Mouse (Mus musculus) kidney, embryonic 16.5 days (tissue): ENCODE measurements around the gene Nckap1. TPM values are rescaled to one million over a fixed set of nuclear protein-coding genes. Genes with fewer than 3 reads are reported as not detected.

Experiments
- ATAC-seq: fragments of 200-750 bp; cut with Nextera tagmentation; 2 replicates; pipeline ENCODE4 v1.8.0; 2017; ENCODE audit warnings: moderate TSS enrichment; ENCODE audit not compliant: low FRiP score, low TSS enrichment
- H3K27ac ChIP-seq: fragments of 300-500 bp; sonication (generic); 2 replicates; pipeline ENCODE4 v1.5.1; 2014; ENCODE audit warnings: low read length
- H3K27me3 ChIP-seq: fragments of 300-500 bp; sonication (generic); 2 replicates; pipeline ENCODE4 v1.6.1; 2014; ENCODE audit warnings: low read length, control low read depth, mixed read lengths; ENCODE audit not compliant: insufficient read depth
- H3K36me3 ChIP-seq: fragments of 300-500 bp; sonication (generic); 2 replicates; pipeline ENCODE4 v1.6.1; 2014; ENCODE audit warnings: low read length, control low read depth, mixed read lengths; ENCODE audit not compliant: insufficient read depth
- H3K4me1 ChIP-seq: fragments of 300-500 bp; sonication (generic); 2 replicates; pipeline ENCODE4 v1.6.1; 2014; ENCODE audit warnings: low read length, control low read depth, mixed read lengths; ENCODE audit not compliant: insufficient read depth
- H3K4me2 ChIP-seq: fragments of 300-500 bp; sonication (generic); replicated peaks from 2 replicates; pipeline ENCODE4 v1.6.1; 2014; ENCODE audit warnings: low read depth, low read length
- H3K4me3 ChIP-seq: fragments of 300-500 bp; sonication (generic); 2 replicates; pipeline ENCODE4 v1.5.1; 2014; ENCODE audit warnings: mild to moderate bottlenecking, low read length
- H3K9ac ChIP-seq: fragments of 300-500 bp; sonication (generic); replicated peaks from 2 replicates; pipeline ENCODE4 v1.6.1; 2014; ENCODE audit warnings: low read length
- H3K9me3 ChIP-seq: fragments of 300-500 bp; sonication (generic); 2 replicates; pipeline ENCODE4 v1.6.1; 2016; ENCODE audit warnings: low read length, control low read depth
- WGBS: fragments of 180-500 bp; shearing (Covaris S2); extraction: QIAGEN DNeasy Blood & Tissue Kit; methylation state at CpG from one replicate; pipeline ENCODE4 v1.1.7; 2014; 5-methylcytosine and 5-hydroxymethylcytosine counted together
- polyA plus RNA-seq: library from polyadenylated mRNA; unstranded; fragments of >200 nt; fragmentation: Nextera tagmentation; extraction: Ambion mirVana; gene quantifications from 2 replicates; pipeline ENCODE4 v1.2.1, GENCODE M21; 2015

Nckap1 gene
- polyA plus RNA-seq, 1 experiment from 2014 or later, result 60.9 TPM

DNA sequence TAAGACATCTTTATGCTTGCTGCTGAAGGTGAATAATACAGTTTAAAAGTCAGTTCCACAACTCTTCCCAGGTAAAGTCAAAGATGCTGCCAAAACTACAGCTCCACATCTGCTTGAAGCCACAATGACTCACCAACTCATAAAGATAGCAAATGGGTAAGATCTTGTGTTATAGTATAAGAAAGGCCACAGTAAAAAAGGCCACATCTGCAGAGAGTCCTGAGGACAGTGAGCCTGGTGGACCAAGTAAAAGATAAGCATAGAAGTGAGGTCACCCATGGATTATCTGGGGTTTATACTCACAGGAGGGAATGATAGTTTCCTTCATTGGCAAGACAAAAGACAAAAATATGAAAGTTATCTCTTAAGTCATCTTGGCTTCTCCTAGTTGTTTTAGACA is 18.9 kb downstream of the Nckap1 start:
- H3K27me3 ChIP-seq, result no peaks in the 10 kb centered on the region
- no peaks in the 10 kb centered on the region for H3K9me3 ChIP-seq
- H3K4me1 ChIP-seq, result no peaks in the 10 kb centered on the region
- H3K4me2 ChIP-seq, result no peak overlapping the region
- H3K27ac ChIP-seq, result no peak overlapping the region
- H3K9ac ChIP-seq, result no peak overlapping the region
- peaks cover 13% of the 10 kb centered on the region for H3K36me3 ChIP-seq
- ATAC-seq, result no peak
- H3K4me3 ChIP-seq, result no peak overlapping the region

DNA sequence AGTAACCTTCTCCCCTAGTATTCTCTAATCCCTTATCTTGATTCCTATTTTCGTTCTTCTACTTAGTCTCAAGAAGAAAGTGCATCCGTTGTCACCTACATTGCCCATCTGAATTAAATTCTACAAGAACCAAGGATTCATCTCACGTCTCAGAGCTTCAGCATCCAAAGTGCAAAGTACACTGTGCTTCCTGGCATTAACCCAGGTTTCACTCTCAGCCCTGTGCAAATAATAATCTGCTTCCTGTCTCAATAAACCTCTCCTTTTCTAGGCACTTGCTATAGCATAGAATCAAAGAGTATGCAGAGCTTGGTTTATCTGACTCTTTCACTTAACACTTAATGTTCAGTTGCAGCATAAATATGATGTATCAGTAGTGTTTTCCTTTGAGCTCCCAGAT is 19.7 kb downstream of the Nckap1 start:
- no peak for ATAC-seq
- H3K27ac ChIP-seq, result no peak overlapping the region
- H3K9ac ChIP-seq, result no peak overlapping the region
- no peaks in the 10 kb centered on the region for H3K4me1 ChIP-seq
- WGBS, result 86% methylated on average over 3 of the region's 3 CpGs
- no peaks in the 10 kb centered on the region for H3K9me3 ChIP-seq
- no peak overlapping the region for H3K4me2 ChIP-seq
- no peaks in the 10 kb centered on the region for H3K27me3 ChIP-seq
- H3K36me3 ChIP-seq, result peaks cover 13% of the 10 kb centered on the region
- H3K4me3 ChIP-seq, result no peak overlapping the region

DNA sequence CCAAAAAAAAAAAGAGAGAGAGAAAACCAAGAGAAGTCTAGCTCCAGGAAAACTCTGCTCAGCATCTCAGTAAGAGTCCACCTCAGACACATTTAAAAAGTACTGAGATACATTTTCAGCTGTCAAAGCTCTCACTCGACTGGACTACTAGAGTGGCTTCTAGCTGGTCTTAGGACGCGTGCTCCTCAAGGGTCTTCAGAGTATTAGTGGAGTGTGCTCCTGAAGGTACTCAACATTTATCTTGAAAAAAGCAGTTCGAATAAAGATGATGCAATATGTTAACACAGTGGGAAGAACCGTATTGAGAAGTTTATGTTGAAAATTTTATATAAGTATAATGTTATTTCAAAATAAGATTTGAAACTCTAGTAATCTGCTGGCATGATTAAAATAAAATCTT is 20.4 kb downstream of the Nckap1 start:
- Histone ChIP-seq H3K36me3 (peaks cover 13% of the 10 kb centered on the region), H3K4me3 (no peak overlapping the region), H3K4me2 (no peak overlapping the region), H3K27ac (no peak overlapping the region), H3K9ac (no peak overlapping the region), H3K4me1 (no peaks in the 10 kb centered on the region), H3K27me3 (no peaks in the 10 kb centered on the region), H3K9me3 (no peaks in the 10 kb centered on the region)
- no peak for ATAC-seq
- 93% methylated on average over 5 of the region's 5 CpGs for WGBS

DNA sequence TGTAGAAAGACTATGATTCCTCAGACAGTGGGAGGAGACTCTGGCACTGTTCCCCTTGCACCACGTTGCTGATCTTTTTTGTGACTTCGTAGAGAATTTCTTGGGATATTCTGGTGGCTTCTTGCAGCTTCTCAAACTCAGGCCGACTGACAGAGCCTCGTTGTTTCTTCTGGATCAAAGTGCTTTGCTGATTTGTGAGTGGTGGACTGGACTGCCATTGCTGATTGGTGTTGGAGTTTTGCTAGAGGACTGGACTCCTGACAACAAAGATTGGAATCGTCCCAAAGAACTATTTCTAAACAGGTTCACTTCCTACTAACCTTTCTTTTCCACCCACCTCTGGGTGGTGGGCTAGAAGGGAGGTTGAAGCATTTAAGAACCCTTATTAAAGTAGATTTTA is 21.5 kb downstream of the Nckap1 start:
- Histone ChIP-seq H3K9ac (no peak overlapping the region), H3K4me3 (no peak overlapping the region), H3K36me3 (peaks cover 13% of the 10 kb centered on the region), H3K4me1 (no peaks in the 10 kb centered on the region), H3K4me2 (no peak overlapping the region), H3K27me3 (no peaks in the 10 kb centered on the region), H3K27ac (no peak overlapping the region), H3K9me3 (no peaks in the 10 kb centered on the region)
- WGBS, result 81% methylated on average over 5 of the region's 5 CpGs
- ATAC-seq, result no peak

DNA sequence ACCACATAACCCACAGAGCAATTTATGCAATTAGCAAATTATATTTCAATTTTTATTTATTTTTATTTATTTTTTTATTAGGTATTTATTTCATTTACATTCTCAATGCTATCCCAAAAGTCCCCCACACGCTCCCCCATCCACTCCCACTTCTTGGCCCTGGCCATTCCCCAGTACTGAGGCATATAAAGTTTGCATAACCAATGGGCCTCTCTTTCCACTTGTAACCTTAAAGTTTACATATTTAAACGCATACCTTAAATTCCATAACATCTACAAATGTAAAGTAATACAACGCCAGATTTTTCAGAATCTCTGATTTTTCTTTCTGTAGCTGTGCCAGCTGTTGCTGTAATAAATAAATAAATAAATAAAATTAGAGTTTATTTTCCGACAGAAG is 26.7 kb downstream of the Nckap1 start:
- Histone ChIP-seq H3K9me3 (no peaks in the 10 kb centered on the region), H3K36me3 (peaks cover 39% of the 10 kb centered on the region), H3K27me3 (no peaks in the 10 kb centered on the region), H3K27ac (no peak overlapping the region), H3K4me1 (no peaks in the 10 kb centered on the region), H3K4me3 (no peak overlapping the region), H3K9ac (no peak overlapping the region), H3K4me2 (no peak overlapping the region)
- WGBS, result 70% methylated on average over 4 of the region's 4 CpGs
- ATAC-seq, result no peak

DNA sequence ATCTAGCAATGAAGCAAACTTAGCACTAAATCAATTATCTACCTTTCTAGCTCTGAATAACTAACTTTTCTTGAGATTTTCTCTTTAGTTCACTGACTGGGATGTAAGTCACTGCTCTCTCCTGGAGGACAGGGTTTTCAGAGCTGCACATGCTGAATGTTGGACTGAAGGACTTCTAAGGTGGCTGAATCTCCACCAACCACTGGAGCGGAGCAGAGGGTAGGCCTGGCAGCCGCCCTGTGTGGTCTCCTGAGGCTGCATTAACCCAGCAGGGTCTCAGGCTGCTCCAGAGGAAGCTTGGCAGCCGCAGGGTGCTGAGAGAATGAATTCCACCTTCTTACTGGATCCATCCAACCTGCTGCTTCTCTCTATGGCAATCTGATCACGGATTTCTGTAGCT is 31.5 kb downstream of the Nckap1 start:
- no peak overlapping the region for H3K4me2 ChIP-seq
- 91% methylated on average over 4 of the region's 4 CpGs for WGBS
- H3K9me3 ChIP-seq, result no peaks in the 10 kb centered on the region
- no peaks in the 10 kb centered on the region for H3K27me3 ChIP-seq
- no peak overlapping the region for H3K9ac ChIP-seq
- ATAC-seq, result no peak
- peaks cover 58% of the 10 kb centered on the region for H3K36me3 ChIP-seq
- no peaks in the 10 kb centered on the region for H3K4me1 ChIP-seq
- H3K27ac ChIP-seq, result no peak overlapping the region
- no peak overlapping the region for H3K4me3 ChIP-seq

DNA sequence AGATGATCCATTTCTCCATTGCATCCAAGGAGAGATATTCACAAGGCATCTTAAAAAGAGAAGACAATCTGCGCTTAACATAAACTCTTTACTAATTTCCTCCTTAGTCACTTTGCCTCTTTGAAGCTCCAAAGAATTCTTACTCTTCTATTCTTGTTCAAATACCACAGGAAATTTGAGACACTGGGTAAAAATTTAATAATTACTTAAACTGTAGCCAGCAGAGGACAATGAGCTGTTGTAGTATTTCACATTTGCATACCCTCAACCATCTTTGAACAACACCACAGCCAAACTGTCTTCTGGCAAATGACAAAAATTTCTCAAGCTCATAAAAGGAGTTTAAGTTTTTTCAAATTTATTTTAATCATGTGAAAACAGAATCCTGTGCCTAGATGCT is 33.3 kb downstream of the Nckap1 start:
- H3K9me3 ChIP-seq, result no peaks in the 10 kb centered on the region
- H3K27me3 ChIP-seq, result no peaks in the 10 kb centered on the region
- H3K4me1 ChIP-seq, result no peaks in the 10 kb centered on the region
- no peak overlapping the region for H3K4me2 ChIP-seq
- no peak for ATAC-seq
- no peak overlapping the region for H3K4me3 ChIP-seq
- no peak overlapping the region for H3K9ac ChIP-seq
- WGBS, result 94% methylated on average over 1 of the region's 1 CpGs
- H3K27ac ChIP-seq, result no peak overlapping the region
- peaks cover 65% of the 10 kb centered on the region for H3K36me3 ChIP-seq

DNA sequence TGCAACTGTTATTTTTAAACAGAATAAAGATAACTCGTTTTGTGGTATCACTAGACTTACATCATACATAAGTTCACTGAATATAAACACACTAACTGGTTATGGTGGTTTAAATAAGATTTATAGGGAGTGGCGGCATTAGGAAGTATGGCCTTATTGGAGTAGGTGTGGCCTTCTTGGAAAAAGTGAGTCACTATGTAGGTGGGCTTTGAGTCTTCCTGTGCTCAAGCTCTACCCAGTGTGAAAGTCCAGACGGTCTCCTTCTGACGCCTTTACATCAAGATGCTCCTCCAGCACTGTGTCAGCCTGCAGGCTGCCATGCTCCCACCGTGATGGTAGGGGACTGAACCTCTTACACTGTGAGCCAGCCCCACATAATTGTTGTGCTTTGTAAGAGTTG is 38.4 kb downstream of the Nckap1 start:
- WGBS, result 79% methylated on average over 5 of the region's 5 CpGs
- no peak overlapping the region for H3K4me2 ChIP-seq
- H3K27me3 ChIP-seq, result no peaks in the 10 kb centered on the region
- H3K9me3 ChIP-seq, result no peaks in the 10 kb centered on the region
- no peak overlapping the region for H3K27ac ChIP-seq
- no peak overlapping the region for H3K4me3 ChIP-seq
- H3K4me1 ChIP-seq, result no peaks in the 10 kb centered on the region
- no peak overlapping the region for H3K9ac ChIP-seq
- ATAC-seq, result no peak
- peaks cover 54% of the 10 kb centered on the region for H3K36me3 ChIP-seq

- no peak overlapping the region for H3K9ac ChIP-seq
- H3K9me3 ChIP-seq, result no peaks in the 10 kb centered on the region
- H3K27ac ChIP-seq, result no peak overlapping the region
- ATAC-seq, result no peak
- H3K36me3 ChIP-seq, result peaks cover 44% of the 10 kb centered on the region
- no peak overlapping the region for H3K4me2 ChIP-seq
- no peaks in the 10 kb centered on the region for H3K27me3 ChIP-seq
- no peaks in the 10 kb centered on the region for H3K4me1 ChIP-seq
- WGBS, result 63% methylated on average over 3 of the region's 3 CpGs
- no peak overlapping the region for H3K4me3 ChIP-seq
These were observed 44.0 kb downstream of the Nckap1 start for GRCm38 (mm10) chr2:80537156-80537555.

DNA sequence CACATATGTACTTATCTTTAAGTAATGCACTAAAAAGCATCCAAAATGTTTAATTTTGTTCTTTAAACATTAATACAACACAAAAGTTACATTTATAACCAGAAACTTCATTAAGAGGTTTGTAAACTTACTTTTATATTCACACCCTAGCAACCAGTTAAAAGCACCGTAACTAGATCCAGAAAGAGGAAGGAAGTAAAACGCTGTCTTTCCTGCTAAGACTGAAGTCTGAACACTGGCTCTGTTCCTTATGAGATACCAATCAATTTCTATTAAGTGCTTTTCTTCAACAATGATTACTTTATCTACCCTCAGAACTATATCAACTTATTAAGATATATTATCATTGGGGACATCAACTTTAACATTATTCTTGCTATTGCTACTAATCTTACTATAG is 44.6 kb downstream of the Nckap1 start:
- no peaks in the 10 kb centered on the region for H3K4me1 ChIP-seq
- ATAC-seq, result no peak
- no peaks in the 10 kb centered on the region for H3K9me3 ChIP-seq
- no peak overlapping the region for H3K4me3 ChIP-seq
- no peak overlapping the region for H3K27ac ChIP-seq
- 91% methylated on average over 2 of the region's 2 CpGs for WGBS
- H3K36me3 ChIP-seq, result peaks cover 49% of the 10 kb centered on the region
- H3K27me3 ChIP-seq, result no peaks in the 10 kb centered on the region
- no peak overlapping the region for H3K4me2 ChIP-seq
- H3K9ac ChIP-seq, result no peak overlapping the region

- no peak for ATAC-seq
- H3K36me3 ChIP-seq, result peaks cover 60% of the 10 kb centered on the region
These were observed 56.9 kb downstream of the Nckap1 start for GRCm38 (mm10) chr2:80524275-80524674.

More at GRCm38 (mm10) chr2:80524275-80524674, 56.9 kb downstream of the Nckap1 start:
- Histone ChIP-seq H3K4me2 (no peak overlapping the region), H3K4me3 (no peak overlapping the region), H3K27ac (no peak overlapping the region), H3K4me1 (no peaks in the 10 kb centered on the region), H3K9me3 (peaks cover 7% of the 10 kb centered on the region), H3K27me3 (no peaks in the 10 kb centered on the region), H3K9ac (no peak overlapping the region)
- 90% methylated on average over 9 of the region's 9 CpGs for WGBS
